Mouse (Mus musculus) midbrain, postnatal 0 days (tissue): Measurements from ENCODE around the gene Noxred1. TPM values are rescaled to one million over a fixed set of nuclear protein-coding genes. Genes with fewer than 3 reads are reported as not detected.

ENCODE experiments used
- ATAC-seq: fragments of 200-750 bp; cut with Nextera tagmentation; 2 replicates; pipeline ENCODE4 v1.8.0; 2017; ENCODE audit warnings: moderate number of reproducible peaks, mild to moderate bottlenecking, moderate TSS enrichment, moderate library complexity; ENCODE audit not compliant: low FRiP score
- DNase-seq: peaks from one replicate; pipeline ENCODE4 v3.0.0-alpha.2; 2015; ENCODE audit warnings: low spot score
- H3K27ac ChIP-seq: fragments of 300-500 bp; sonication (generic); 2 replicates; pipeline ENCODE4 v1.5.1; 2014; ENCODE audit warnings: low read depth, mild to moderate bottlenecking, low read length, mixed read lengths
- H3K27me3 ChIP-seq: fragments of 300-500 bp; sonication (generic); 2 replicates; pipeline ENCODE4 v1.6.1; 2014; ENCODE audit warnings: low read length, control low read depth, mixed read lengths; ENCODE audit not compliant: insufficient read depth
- H3K36me3 ChIP-seq: fragments of 300-500 bp; sonication (generic); 2 replicates; pipeline ENCODE4 v1.6.1; 2014; ENCODE audit warnings: low read length, control low read depth, mixed read lengths; ENCODE audit not compliant: insufficient read depth
- H3K4me1 ChIP-seq: fragments of 300-500 bp; sonication (generic); 2 replicates; pipeline ENCODE4 v1.6.1; 2014; ENCODE audit warnings: mild to moderate bottlenecking, control low read depth, antibody characterized with exemption, low read length, mixed read lengths; ENCODE audit not compliant: insufficient read depth
- H3K4me2 ChIP-seq: fragments of 300-500 bp; sonication (generic); 2 replicates; pipeline ENCODE4 v1.6.1; 2014; ENCODE audit warnings: low read depth, mild to moderate bottlenecking, low read length, mixed read lengths; ENCODE audit not compliant: poor library complexity, severe bottlenecking
- H3K4me3 ChIP-seq: fragments of 300-500 bp; sonication (generic); 2 replicates; pipeline ENCODE4 v1.5.1; 2014; ENCODE audit warnings: low read depth, mild to moderate bottlenecking, low read length, moderate library complexity
- H3K9ac ChIP-seq: fragments of 300-500 bp; sonication (generic); replicated peaks from 2 replicates; pipeline ENCODE4 v1.6.1; 2014; ENCODE audit warnings: mild to moderate bottlenecking, low read length, moderate library complexity, mixed read lengths; ENCODE audit not compliant: poor library complexity, severe bottlenecking
- H3K9me3 ChIP-seq: fragments of 300-500 bp; sonication (generic); 2 replicates; pipeline ENCODE4 v1.6.1; 2016; ENCODE audit warnings: low read length, control low read depth
- CTCF ChIP-seq: IDR thresholded peaks from 2 replicates; pipeline ENCODE4 v1.5.1; 2016; ENCODE audit warnings: antibody characterized with exemption, mild to moderate bottlenecking
- WGBS: fragments of 180-500 bp; shearing (Covaris S2); extraction: QIAGEN DNeasy Blood & Tissue Kit; methylation state at CpG from one replicate; pipeline ENCODE4 v1.1.7; 2014; 5-methylcytosine and 5-hydroxymethylcytosine counted together
- polyA plus RNA-seq: library from polyadenylated mRNA; unstranded; fragments of >200 nt; fragmentation: Nextera tagmentation; extraction: Ambion mirVana; gene quantifications from 2 replicates; pipeline ENCODE4 v1.2.1, GENCODE M21; 2015
- total RNA-seq: library from RNA; depleted of rRNA; stranded (reverse); fragments of >200 nt; gene quantifications from 2 replicates; pipeline ENCODE4 v1.2.3, GENCODE M21; 2014; rRNA removed

Gene Noxred1
- 0.88 and 2.2 TPM in 2 replicates for total RNA-seq
- 0.30 and 0.36 TPM in 2 replicates for polyA plus RNA-seq

GRCm38 (mm10) chr12:87238632-87239031 lies at the start of gene Noxred1:
Gene Noxred1, minus strand, starts transcription at chr12:87238732.
- Histone ChIP-seq H3K9ac (no peak within 1 kb of the TSS), H3K27me3 (no peaks in the 10 kb centered on the region), H3K4me1 (no peaks in the 10 kb centered on the region), H3K36me3 (peaks cover 41% of the 10 kb centered on the region), H3K27ac (no peak within 1 kb of the TSS), H3K9me3 (no peaks in the 10 kb centered on the region), H3K4me3 (no peak within 1 kb of the TSS), H3K4me2 (no peak within 1 kb of the TSS)
- 89% methylated on average over 1 of the region's 1 CpGs for WGBS
- no peak for DNase-seq
- no peak for TF ChIP-seq CTCF
- ATAC-seq = no peak

GRCm38 (mm10) chr12:87284726-87285125 lies 46.2 kb upstream of the Noxred1 start:
- Histone ChIP-seq H3K36me3 (no peaks in the 10 kb centered on the region), H3K27ac (no peak overlapping the region), H3K4me2 (no peak overlapping the region), H3K9me3 (no peaks in the 10 kb centered on the region), H3K9ac (no peak overlapping the region), H3K27me3 (no peaks in the 10 kb centered on the region), H3K4me3 (no peak overlapping the region), H3K4me1 (no peaks in the 10 kb centered on the region)
- 91% methylated on average over 5 of the region's 5 CpGs for WGBS
- TF ChIP-seq CTCF = no peak
- DNase-seq = no peak
- ATAC-seq = no peak

- no peak overlapping the region for H3K27ac ChIP-seq
- H3K27me3 ChIP-seq = no peaks in the 10 kb centered on the region
- ATAC-seq (no peak), DNase-seq (no peak)
- no peak for TF ChIP-seq CTCF
- H3K4me2 ChIP-seq = no peak overlapping the region
- H3K4me3 ChIP-seq = no peak overlapping the region
- H3K4me1 ChIP-seq = no peaks in the 10 kb centered on the region
- H3K9ac ChIP-seq = no peak overlapping the region
- WGBS = 82% methylated on average over 4 of the region's 4 CpGs
- H3K9me3 ChIP-seq = no peaks in the 10 kb centered on the region
- no peaks in the 10 kb centered on the region for H3K36me3 ChIP-seq
These were observed 45.7 kb upstream of the Noxred1 start for GRCm38 (mm10) chr12:87284268-87284667.

GRCm38 (mm10) chr12:87283706-87284105 lies 45.2 kb upstream of the Noxred1 start:
- H3K27me3 ChIP-seq = no peaks in the 10 kb centered on the region
- H3K9me3 ChIP-seq = no peaks in the 10 kb centered on the region
- WGBS = 61% methylated on average over 7 of the region's 7 CpGs
- no peak for TF ChIP-seq CTCF
- H3K4me2 ChIP-seq = no peak overlapping the region
- DNase-seq = no peak
- no peaks in the 10 kb centered on the region for H3K4me1 ChIP-seq
- no peak overlapping the region for H3K9ac ChIP-seq
- no peak overlapping the region for H3K27ac ChIP-seq
- H3K4me3 ChIP-seq = no peak overlapping the region
- no peak for ATAC-seq
- no peaks in the 10 kb centered on the region for H3K36me3 ChIP-seq

GRCm38 (mm10) chr12:87282743-87283142 lies 44.2 kb upstream of the Noxred1 start:
- TF ChIP-seq CTCF = no peak
- H3K4me2 ChIP-seq = no peak overlapping the region
- H3K27ac ChIP-seq = no peak overlapping the region
- no peaks in the 10 kb centered on the region for H3K36me3 ChIP-seq
- H3K9me3 ChIP-seq = no peaks in the 10 kb centered on the region
- H3K4me1 ChIP-seq = no peaks in the 10 kb centered on the region
- DNase-seq = no peak
- no peaks in the 10 kb centered on the region for H3K27me3 ChIP-seq
- ATAC-seq = no peak
- no peak overlapping the region for H3K9ac ChIP-seq
- H3K4me3 ChIP-seq = no peak overlapping the region
- WGBS = 95% methylated on average over 4 of the region's 4 CpGs

GRCm38 (mm10) chr12:87281766-87282165 lies 43.2 kb upstream of the Noxred1 start:
- no peaks in the 10 kb centered on the region for H3K36me3 ChIP-seq
- ATAC-seq (no peak), DNase-seq (no peak)
- no peaks in the 10 kb centered on the region for H3K27me3 ChIP-seq
- TF ChIP-seq CTCF = no peak
- H3K9me3 ChIP-seq = no peaks in the 10 kb centered on the region
- no peaks in the 10 kb centered on the region for H3K4me1 ChIP-seq
- WGBS = 95% methylated on average over 1 of the region's 1 CpGs
- H3K27ac ChIP-seq = no peak overlapping the region
- no peak overlapping the region for H3K4me3 ChIP-seq
- no peak overlapping the region for H3K9ac ChIP-seq
- H3K4me2 ChIP-seq = no peak overlapping the region
